Mouse (Mus musculus) adrenal gland, adult 8-10 months (tissue): ENCODE results near the gene Fam78b. TPM values are rescaled to one million over a fixed set of nuclear protein-coding genes. Genes with fewer than 3 reads are reported as not detected.

ENCODE experiments used
- DNase-seq: peaks from one replicate; pipeline ENCODE4 v3.0.0; 2022
- total RNA-seq, 4 experiments: library from RNA; stranded (reverse); gene quantifications; 2 replicates each; pipeline ENCODE4 v1.2.4; 2022

Gene Fam78b
- 1 to 10 TPM; 3.9 to 8.4 (median 4.4) TPM for total RNA-seq

GRCm38 (mm10) chr1:167001174-167001843 lies at the start of gene Fam78b:
Gene Fam78b (plus strand): TSS chr1:167001417.
- no peak for DNase-seq

GRCm38 (mm10) chr1:166964508-166964907 lies 36.7 kb upstream of the Fam78b start:
- no peak for DNase-seq

- no peak for DNase-seq
These were observed 32.9 kb upstream of the Fam78b start for GRCm38 (mm10) chr1:166968271-166968670.

GRCm38 (mm10) chr1:166973731-166974130 lies 27.5 kb upstream of the Fam78b start:
- DNase-seq: no peak

- DNase-seq: no peak
These were observed 22.6 kb upstream of the Fam78b start for GRCm38 (mm10) chr1:166978611-166979010.

GRCm38 (mm10) chr1:166994266-166994665 lies 7.0 kb upstream of the Fam78b start:
- no peak for DNase-seq

- DNase-seq: no peak
These were observed 5.0 kb upstream of the Fam78b start for GRCm38 (mm10) chr1:166996250-166996649.

GRCm38 (mm10) chr1:166996811-166997210 lies 4.4 kb upstream of the Fam78b start:
- DNase-seq: peak; percentile 67

- DNase-seq: peak; percentile 62
These were observed 566 bp upstream of the Fam78b start for GRCm38 (mm10) chr1:167000529-167001173.

GRCm38 (mm10) chr1:167001844-167002485 lies 748 bp downstream of the Fam78b start:
- DNase-seq: no peak

GRCm38 (mm10) chr1:167002486-167002850 lies 1.3 kb downstream of the Fam78b start:
- peak; percentile 38 for DNase-seq

GRCm38 (mm10) chr1:167004621-167005020 lies 3.4 kb downstream of the Fam78b start:
- DNase-seq: no peak

GRCm38 (mm10) chr1:167007341-167007740 lies 6.1 kb downstream of the Fam78b start:
- no peak for DNase-seq

- no peak for DNase-seq
These were observed 9.0 kb downstream of the Fam78b start for GRCm38 (mm10) chr1:167010190-167010589.

- no peak for DNase-seq
These were observed 10.1 kb downstream of the Fam78b start for GRCm38 (mm10) chr1:167011301-167011700.

- no peak for DNase-seq
These were observed 11.4 kb downstream of the Fam78b start for GRCm38 (mm10) chr1:167012616-167013015.

GRCm38 (mm10) chr1:167013234-167013864 lies 12.1 kb downstream of the Fam78b start:
- DNase-seq: peak; percentile 37

- no peak for DNase-seq
These were observed 15.1 kb downstream of the Fam78b start for GRCm38 (mm10) chr1:167016269-167016668.

GRCm38 (mm10) chr1:167022001-167022424 lies 20.8 kb downstream of the Fam78b start:
- DNase-seq: no peak

GRCm38 (mm10) chr1:167022541-167023121 lies 21.4 kb downstream of the Fam78b start:
- DNase-seq: no peak

- no peak for DNase-seq
These were observed 22.6 kb downstream of the Fam78b start for GRCm38 (mm10) chr1:167023794-167024193.

- no peak for DNase-seq
These were observed 23.7 kb downstream of the Fam78b start for GRCm38 (mm10) chr1:167024961-167025360.
